Mouse (Mus musculus): Measurements from ENCODE around the gene Fat4. TPM values are rescaled to one million over a fixed set of nuclear protein-coding genes. Genes with fewer than 3 reads are reported as not detected.

Gene Fat4
- polyA plus RNA-seq, 1 experiment: 1.5 TPM

GRCm38 (mm10) chr3:39050130-39050529 is 163.4 kb downstream of the Fat4 start:
- H3K4me1 ChIP-seq (ENCODE audit: control insufficient read depth, insufficient read depth, low read length): no peaks in the 10 kb centered on the region
- no peaks in the 10 kb centered on the region; the same call in 1 of the 2 replicates for H3K27me3 ChIP-seq (ENCODE audit: control insufficient read depth, insufficient read depth, low read length)
- no peak overlapping the region for H3K27ac ChIP-seq (ENCODE audit: insufficient read depth, low read length)
- TF ChIP-seq CTCF (IDR thresholded peaks at IDR 0.05; ENCODE audit: borderline replicate concordance, insufficient read depth, low read depth, low read length): no peak
- no peak for TF ChIP-seq POLR2A (IDR thresholded peaks at IDR 0.05; ENCODE audit: borderline replicate concordance, insufficient read depth, low read length)
- WGBS: 63% methylated on average over 1 of the region's 1 CpGs
- no peak for DNase-seq
- H3K4me3 ChIP-seq (replicated peaks; ENCODE audit: insufficient read depth, low read depth, low read length): no peak overlapping the region

- DNase-seq: no peak
- no peaks in the 10 kb centered on the region; the same call in 1 of the 2 replicates for H3K27me3 ChIP-seq (ENCODE audit: control insufficient read depth, insufficient read depth, low read length)
- no peak for TF ChIP-seq POLR2A (IDR thresholded peaks at IDR 0.05; ENCODE audit: borderline replicate concordance, insufficient read depth, low read length)
- no peak for TF ChIP-seq CTCF (IDR thresholded peaks at IDR 0.05; ENCODE audit: borderline replicate concordance, insufficient read depth, low read depth, low read length)
- 13% methylated on average over 6 of the region's 6 CpGs for WGBS
- no peak overlapping the region for H3K27ac ChIP-seq (ENCODE audit: insufficient read depth, low read length)
- no peak overlapping the region for H3K4me3 ChIP-seq (replicated peaks; ENCODE audit: insufficient read depth, low read depth, low read length)
- no peaks in the 10 kb centered on the region for H3K4me1 ChIP-seq (ENCODE audit: control insufficient read depth, insufficient read depth, low read length)
These were observed 166.3 kb downstream of the Fat4 start for GRCm38 (mm10) chr3:39053072-39053471.

Data from cerebellum, adult 2 months (tissue).